Mouse (Mus musculus): ENCODE data around the gene Arhgdig. TPM values are rescaled to one million over a fixed set of nuclear protein-coding genes. Genes with fewer than 3 reads are reported as not detected.
"Not testable (repeated sequence)": the region's sequence is repeated elsewhere in the genome, so short reads cannot be mapped to it uniquely, and the experiment has no call there.

Arhgdig gene
- polyA plus RNA-seq, 1 experiment from 2014 or later = 4.7 TPM

DNA sequence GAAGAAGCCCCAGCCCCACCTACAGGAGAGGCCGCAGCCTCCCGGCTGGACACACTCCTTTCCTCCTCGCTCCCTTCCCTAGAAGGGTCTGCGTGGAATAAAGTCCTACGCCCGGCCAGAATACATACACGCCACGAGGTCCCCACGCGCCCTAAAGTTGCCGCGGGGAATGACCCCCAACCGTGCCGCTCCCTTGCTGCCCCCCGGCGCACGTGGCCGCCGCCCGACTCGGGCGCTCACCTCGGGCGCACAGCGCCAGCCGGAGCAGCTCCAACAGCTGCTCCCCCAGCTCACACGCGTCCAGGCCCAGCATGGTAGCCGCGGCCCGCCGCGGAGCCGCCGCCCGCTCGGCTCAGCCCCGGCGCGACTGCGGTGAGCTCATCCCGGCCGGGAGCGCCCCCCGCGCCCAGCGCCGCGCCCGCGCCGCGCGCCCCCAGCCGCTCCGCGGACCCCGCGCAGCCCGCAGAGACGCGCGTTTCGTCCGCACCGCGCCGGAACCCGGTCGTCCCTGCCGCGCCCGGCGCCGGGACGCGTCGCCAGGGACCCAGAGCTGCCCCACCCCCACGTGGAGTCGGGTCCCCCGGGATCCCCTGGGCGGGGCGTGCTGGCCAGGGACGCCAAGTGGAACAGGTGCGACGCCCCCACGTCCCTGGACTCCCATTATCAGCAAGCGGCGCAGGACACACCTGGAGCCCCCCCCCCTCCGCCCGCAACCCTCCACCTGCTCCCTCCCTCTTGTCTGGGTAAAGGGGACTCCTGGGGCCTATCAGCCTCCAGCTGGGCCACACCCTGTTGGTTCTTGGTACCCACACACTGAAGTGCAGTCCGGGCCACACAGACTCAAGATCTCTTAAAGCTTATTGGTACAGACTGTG is 6.5 kb downstream of the Arhgdig start:
- DNase-seq (ENCODE audit: low spot score) = peak; percentile 58
- H3K4me3 ChIP-seq (ENCODE audit: low read depth, low read length) = peak overlapping the region; percentile 53
- WGBS = under 1% methylated on average over 82 of the region's 92 CpGs
- H3K27me3 ChIP-seq (ENCODE audit: control insufficient read depth, insufficient read depth, low read length) = peaks cover 44% of the 10 kb centered on the region
- no peak overlapping the region for H3K27ac ChIP-seq (ENCODE audit: low read depth, low read length)
- peaks cover 17% of the 10 kb centered on the region for H3K4me1 ChIP-seq (replicated peaks; ENCODE audit: control insufficient read depth, insufficient read depth, low read length)
- no peaks in the 10 kb centered on the region for H3K9me3 ChIP-seq (ENCODE audit: control insufficient read depth, low read length)
- peak overlapping the region; percentile 54 for H3K9ac ChIP-seq (ENCODE audit: low read length)
- H3K4me2 ChIP-seq (ENCODE audit: low read depth, low read length, severe bottlenecking) = peak overlapping the region; percentile 83
- no peaks in the 10 kb centered on the region for H3K36me3 ChIP-seq (ENCODE audit: control insufficient read depth, insufficient read depth, low read length)
- peak; percentile 59; the same call in 1 of the 2 replicates for ATAC-seq (replicated peaks; ENCODE audit: low FRiP score)

DNA sequence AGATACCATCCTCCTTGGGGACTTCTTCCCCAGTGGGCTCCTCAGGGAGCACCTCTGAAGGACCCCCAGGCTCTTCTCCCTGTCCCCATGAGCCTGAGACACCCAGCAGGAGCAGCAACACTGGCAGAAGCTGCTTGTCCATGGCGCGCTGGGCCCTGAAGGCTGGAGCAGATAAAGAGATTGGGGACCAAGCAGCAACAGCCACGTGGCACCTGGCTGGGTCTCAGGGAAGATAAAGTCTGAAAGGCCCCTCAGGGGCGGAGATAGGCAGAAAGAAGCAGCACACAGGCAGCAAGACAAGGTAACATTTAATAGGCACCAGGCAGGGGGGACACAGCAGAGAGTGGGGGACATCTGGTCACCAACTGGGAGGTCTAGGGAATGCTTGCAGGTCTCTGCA is 8.7 kb downstream of the Arhgdig start, which contains the start of gene Pdia2:
TSS of gene Pdia2 (minus strand) at position 196 of the 400 bp plus-strand sequence.
- 74% methylated on average over 4 of the region's 4 CpGs for WGBS
- H3K9ac ChIP-seq (ENCODE audit: low read length) = no peak within 1 kb of the TSS
- H3K4me3 ChIP-seq (ENCODE audit: low read depth, low read length) = no peak within 1 kb of the TSS
- DNase-seq (ENCODE audit: low spot score) = no peak
- 0 out of 2 replicates have a peak within 1 kb of the TSS, but pooled peaks have one; percentile 5 for H3K4me2 ChIP-seq (ENCODE audit: low read depth, low read length, severe bottlenecking)
- no peaks in the 10 kb centered on the region for H3K9me3 ChIP-seq (ENCODE audit: control insufficient read depth, low read length)
- no peak within 1 kb of the TSS for H3K27ac ChIP-seq (ENCODE audit: low read depth, low read length)
- no peak for ATAC-seq (replicated peaks; ENCODE audit: low FRiP score)
- H3K36me3 ChIP-seq (ENCODE audit: control insufficient read depth, insufficient read depth, low read length) = no peaks in the 10 kb centered on the region; the same call in 1 of the 2 replicates
- H3K27me3 ChIP-seq (ENCODE audit: control insufficient read depth, insufficient read depth, low read length) = peaks cover 42% of the 10 kb centered on the region
- peaks cover 17% of the 10 kb centered on the region for H3K4me1 ChIP-seq (replicated peaks; ENCODE audit: control insufficient read depth, insufficient read depth, low read length)

DNA sequence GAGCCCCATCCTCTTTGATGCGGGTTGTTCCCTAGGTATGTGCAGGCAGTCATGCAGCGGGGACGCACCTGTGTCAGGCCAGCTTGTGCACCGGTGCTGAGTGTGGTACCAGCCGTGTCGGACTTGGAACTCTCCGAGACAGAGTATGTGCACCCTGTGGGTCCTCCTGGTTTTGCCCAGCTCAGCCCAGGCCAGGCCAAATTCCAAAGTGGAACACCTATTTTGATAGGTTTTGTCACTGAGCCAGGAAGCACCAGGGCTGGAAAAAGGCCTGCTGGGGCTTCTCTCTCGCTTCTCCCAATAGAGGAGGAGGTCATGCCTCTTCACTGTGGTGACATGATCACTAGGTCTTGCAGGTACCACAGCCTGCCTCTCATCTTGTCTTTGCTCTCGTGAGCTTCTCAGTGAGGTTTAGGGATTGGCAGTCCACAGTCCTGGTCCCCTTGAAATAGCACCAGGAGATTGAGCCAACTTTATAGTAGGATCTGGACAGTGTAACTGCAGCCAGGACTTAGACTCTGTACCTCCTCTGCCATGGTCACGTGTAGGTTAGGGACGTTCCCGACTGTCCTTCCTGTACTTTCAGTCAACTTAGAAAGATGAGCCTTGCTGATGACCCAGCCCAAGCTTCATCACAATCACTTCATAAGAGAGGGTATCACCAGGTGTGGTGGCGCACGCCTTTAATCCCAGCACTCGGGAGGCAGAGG is 14.9 kb downstream of the Arhgdig start:
- Histone ChIP-seq H3K4me2 (ENCODE audit: low read depth, low read length, severe bottlenecking) (no peak overlapping the region), H3K27ac (ENCODE audit: low read depth, low read length) (no peak overlapping the region), H3K36me3 (ENCODE audit: control insufficient read depth, insufficient read depth, low read length) (peaks cover 11% of the 10 kb centered on the region), H3K9me3 (ENCODE audit: control insufficient read depth, low read length) (no peaks in the 10 kb centered on the region), H3K4me1 (replicated peaks; ENCODE audit: control insufficient read depth, insufficient read depth, low read length) (no peaks in the 10 kb centered on the region), H3K27me3 (ENCODE audit: control insufficient read depth, insufficient read depth, low read length) (no peaks in the 10 kb centered on the region), H3K4me3 (ENCODE audit: low read depth, low read length) (no peak overlapping the region), H3K9ac (ENCODE audit: low read length) (no peak overlapping the region)
- DNase-seq (ENCODE audit: low spot score) (no peak), ATAC-seq (replicated peaks; ENCODE audit: low FRiP score) (no peak)
- WGBS = 95% methylated on average over 15 of the region's 15 CpGs

DNA sequence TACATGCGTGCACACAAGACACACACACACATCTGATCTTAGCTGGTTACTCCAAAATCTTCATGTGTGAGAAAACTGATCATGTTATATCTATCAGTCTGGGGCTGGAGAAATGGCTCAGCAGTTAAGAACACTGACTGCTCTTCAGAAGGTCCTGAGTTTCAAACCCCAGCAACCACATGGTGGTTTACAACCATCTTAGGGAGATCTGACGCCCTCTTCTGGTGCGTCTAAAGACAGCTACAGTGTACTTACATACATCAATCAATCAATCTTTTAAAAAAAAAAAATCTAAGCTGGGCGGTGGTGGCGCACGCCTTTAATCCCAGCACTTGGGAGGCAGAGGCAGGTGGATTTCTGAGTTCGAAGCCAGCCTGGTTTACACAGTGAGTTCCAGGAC is 16.1 kb downstream of the Arhgdig start:
- H3K27ac ChIP-seq (ENCODE audit: low read depth, low read length); H3K4me1 ChIP-seq (replicated peaks; ENCODE audit: control insufficient read depth, insufficient read depth, low read length); H3K4me2 ChIP-seq (ENCODE audit: low read depth, low read length, severe bottlenecking); H3K4me3 ChIP-seq (ENCODE audit: low read depth, low read length); ATAC-seq (replicated peaks; ENCODE audit: low FRiP score); DNase-seq (ENCODE audit: low spot score); H3K9ac ChIP-seq (ENCODE audit: low read length); H3K27me3 ChIP-seq (ENCODE audit: control insufficient read depth, insufficient read depth, low read length); H3K9me3 ChIP-seq (ENCODE audit: control insufficient read depth, low read length): not testable (repeated sequence)
- H3K36me3 ChIP-seq (ENCODE audit: control insufficient read depth, insufficient read depth, low read length) = peaks cover 15% of the 10 kb centered on the region
- WGBS = 90% methylated on average over 7 of the region's 7 CpGs

DNA sequence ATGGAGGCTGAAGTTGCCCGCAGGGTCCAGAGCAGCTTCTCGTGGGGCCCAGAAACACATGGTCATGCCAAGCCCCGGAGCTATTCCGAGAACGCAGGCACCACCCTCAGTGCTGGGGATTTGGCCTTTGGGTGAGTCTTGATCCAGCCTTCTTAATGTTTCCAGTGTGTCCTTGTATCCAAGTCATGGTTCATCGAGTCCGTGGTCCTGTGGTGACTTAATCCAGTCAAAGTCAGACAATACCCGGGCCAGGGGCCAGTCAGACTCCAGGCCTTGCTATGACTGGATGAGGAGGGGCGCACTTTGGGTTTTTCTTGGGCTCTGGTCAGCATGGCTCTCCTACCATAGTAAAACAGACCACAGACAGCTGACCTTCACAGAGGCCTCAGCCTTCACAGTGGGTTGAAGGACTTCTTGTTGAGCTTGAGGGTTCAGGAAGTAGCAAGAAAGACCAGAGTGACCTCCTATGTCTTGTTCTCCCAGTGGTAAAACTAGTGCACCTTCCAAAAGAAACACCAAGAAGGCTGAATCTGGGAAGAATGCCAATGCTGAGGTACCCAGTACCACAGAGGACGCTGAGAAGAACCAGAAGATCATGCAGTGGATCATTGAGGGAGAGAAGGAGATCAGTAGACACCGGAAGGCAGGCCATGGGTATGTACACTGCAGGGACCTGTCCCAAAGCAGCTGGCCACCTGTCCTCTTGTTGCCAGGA is 19.3 kb downstream of the Arhgdig start:
- Histone ChIP-seq H3K4me2 (ENCODE audit: low read depth, low read length, severe bottlenecking) (no peak overlapping the region), H3K36me3 (ENCODE audit: control insufficient read depth, insufficient read depth, low read length) (peaks cover 13% of the 10 kb centered on the region), H3K27ac (ENCODE audit: low read depth, low read length) (no peak overlapping the region), H3K9me3 (ENCODE audit: control insufficient read depth, low read length) (no peaks in the 10 kb centered on the region), H3K9ac (ENCODE audit: low read length) (no peak overlapping the region), H3K4me3 (ENCODE audit: low read depth, low read length) (no peak overlapping the region), H3K27me3 (ENCODE audit: control insufficient read depth, insufficient read depth, low read length) (no peaks in the 10 kb centered on the region), H3K4me1 (replicated peaks; ENCODE audit: control insufficient read depth, insufficient read depth, low read length) (no peaks in the 10 kb centered on the region)
- 92% methylated on average over 11 of the region's 11 CpGs for WGBS
- no peak for ATAC-seq (replicated peaks; ENCODE audit: low FRiP score)
- no peak for DNase-seq (ENCODE audit: low spot score)

DNA sequence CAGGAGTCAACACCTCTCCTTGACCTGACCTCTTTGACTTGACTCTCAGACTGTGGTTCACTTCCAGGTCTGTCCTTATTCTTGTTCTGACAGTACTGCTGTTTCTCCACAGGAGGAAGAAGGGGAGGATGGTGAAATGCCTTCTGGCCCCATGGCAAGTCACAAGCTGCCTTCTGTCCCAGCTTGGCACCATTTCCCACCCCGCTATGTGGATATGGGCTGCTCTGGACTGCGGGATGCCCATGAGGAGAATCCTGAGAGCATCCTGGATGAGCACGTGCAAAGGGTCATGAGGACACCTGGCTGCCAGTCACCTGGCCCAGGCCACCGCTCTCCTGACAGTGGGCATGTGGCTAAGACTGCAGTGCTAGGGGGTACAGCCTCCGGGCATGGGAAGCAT is 20.0 kb downstream of the Arhgdig start:
- no peaks in the 10 kb centered on the region for H3K9me3 ChIP-seq (ENCODE audit: control insufficient read depth, low read length)
- H3K4me1 ChIP-seq (replicated peaks; ENCODE audit: control insufficient read depth, insufficient read depth, low read length) = no peaks in the 10 kb centered on the region
- H3K27me3 ChIP-seq (ENCODE audit: control insufficient read depth, insufficient read depth, low read length) = no peaks in the 10 kb centered on the region
- no peak for ATAC-seq (replicated peaks; ENCODE audit: low FRiP score)
- H3K9ac ChIP-seq (ENCODE audit: low read length) = no peak overlapping the region
- peaks cover 11% of the 10 kb centered on the region for H3K36me3 ChIP-seq (ENCODE audit: control insufficient read depth, insufficient read depth, low read length)
- H3K27ac ChIP-seq (ENCODE audit: low read depth, low read length) = no peak overlapping the region
- H3K4me3 ChIP-seq (ENCODE audit: low read depth, low read length) = no peak overlapping the region
- DNase-seq (ENCODE audit: low spot score) = no peak
- 96% methylated on average over 5 of the region's 5 CpGs for WGBS
- H3K4me2 ChIP-seq (ENCODE audit: low read depth, low read length, severe bottlenecking) = no peak overlapping the region

DNA sequence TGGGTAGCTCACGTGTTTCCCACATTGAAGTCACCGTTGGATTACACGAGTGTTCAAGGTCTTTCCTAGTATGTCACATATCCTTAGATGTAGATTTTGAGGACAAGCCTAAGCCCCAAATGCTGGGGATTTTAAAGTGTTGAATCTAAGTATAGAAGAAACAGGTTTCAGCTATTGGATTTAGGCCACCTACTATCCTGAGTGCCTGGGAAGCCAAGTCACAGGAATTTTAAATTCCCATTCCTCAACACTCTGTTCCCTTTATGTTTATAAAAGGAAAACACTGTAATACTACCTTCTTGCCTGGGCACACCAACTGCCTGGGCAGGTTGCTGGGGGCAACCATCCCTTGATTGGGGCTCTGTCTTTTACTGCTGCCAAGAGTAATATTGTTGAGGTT is 26.4 kb downstream of the Arhgdig start:
- H3K27ac ChIP-seq (ENCODE audit: low read depth, low read length) = no peak overlapping the region
- WGBS = 94% methylated on average over 3 of the region's 3 CpGs
- H3K36me3 ChIP-seq (ENCODE audit: control insufficient read depth, insufficient read depth, low read length) = peaks cover 2% of the 10 kb centered on the region; the same call in 1 of the 2 replicates
- H3K4me3 ChIP-seq (ENCODE audit: low read depth, low read length) = no peak overlapping the region
- H3K9ac ChIP-seq (ENCODE audit: low read length) = no peak overlapping the region
- H3K27me3 ChIP-seq (ENCODE audit: control insufficient read depth, insufficient read depth, low read length) = no peaks in the 10 kb centered on the region
- H3K9me3 ChIP-seq (ENCODE audit: control insufficient read depth, low read length) = no peaks in the 10 kb centered on the region
- H3K4me1 ChIP-seq (replicated peaks; ENCODE audit: control insufficient read depth, insufficient read depth, low read length) = no peaks in the 10 kb centered on the region
- ATAC-seq (replicated peaks; ENCODE audit: low FRiP score) (no peak), DNase-seq (ENCODE audit: low spot score) (no peak)
- no peak overlapping the region for H3K4me2 ChIP-seq (ENCODE audit: low read depth, low read length, severe bottlenecking)

DNA sequence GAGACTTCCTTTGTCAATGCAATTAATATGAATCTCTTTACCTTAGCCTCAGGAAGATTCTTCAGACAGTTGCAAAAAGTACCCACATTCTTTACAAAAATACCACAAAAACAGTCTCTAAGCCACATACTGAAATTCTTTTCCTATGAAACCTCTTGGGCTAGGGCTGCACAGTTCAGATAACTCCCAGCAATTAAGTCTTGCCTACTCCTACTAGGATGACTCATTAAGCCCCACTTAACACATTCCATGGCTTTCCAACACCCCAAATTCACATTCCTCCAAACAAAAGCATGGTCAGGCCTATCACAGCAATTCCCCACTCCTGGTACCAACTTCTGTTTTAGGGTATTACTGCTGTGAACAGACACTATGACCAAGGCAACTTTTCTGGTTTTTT is 29.0 kb downstream of the Arhgdig start:
- Histone ChIP-seq H3K27me3 (ENCODE audit: control insufficient read depth, insufficient read depth, low read length) (no peaks in the 10 kb centered on the region), H3K36me3 (ENCODE audit: control insufficient read depth, insufficient read depth, low read length) (peaks cover 4% of the 10 kb centered on the region; the same call in 1 of the 2 replicates), H3K27ac (ENCODE audit: low read depth, low read length) (no peak overlapping the region), H3K4me3 (ENCODE audit: low read depth, low read length) (no peak overlapping the region), H3K4me1 (replicated peaks; ENCODE audit: control insufficient read depth, insufficient read depth, low read length) (no peaks in the 10 kb centered on the region), H3K9me3 (ENCODE audit: control insufficient read depth, low read length) (no peaks in the 10 kb centered on the region), H3K4me2 (ENCODE audit: low read depth, low read length, severe bottlenecking) (no peak overlapping the region), H3K9ac (ENCODE audit: low read length) (no peak overlapping the region)
- ATAC-seq (replicated peaks; ENCODE audit: low FRiP score) = no peak
- no peak for DNase-seq (ENCODE audit: low spot score)

Measured in forebrain, embryonic 11.5 days (tissue).